Mouse (Mus musculus): ENCODE results near the gene Hmox1. TPM values are rescaled to one million over a fixed set of nuclear protein-coding genes. Genes with fewer than 3 reads are reported as not detected.

The Hmox1 gene
- polyA plus RNA-seq, 1 experiment from 2014 or later = 23.4 TPM

GRCm38 (mm10) chr8:75134603-75135391, 41.4 kb downstream of the Hmox1 start:
- Histone ChIP-seq H3K36me3 (0 out of 2 replicates have a peak, but pooled peaks cover 10% of the 10 kb centered on the region), H3K9ac (no peak overlapping the region), H3K4me2 (replicated peaks) (no peak overlapping the region), H3K4me3 (no peak overlapping the region), H3K4me1 (no peaks in the 10 kb centered on the region), H3K27ac (0 out of 2 replicates have a peak overlapping the region, but pooled peaks have one; percentile 36), H3K27me3 (no peaks in the 10 kb centered on the region), H3K9me3 (no peaks in the 10 kb centered on the region)
- WGBS = 30% methylated on average over 2 of the region's 2 CpGs
- ATAC-seq (ENCODE audit: insufficient number of reproducible peaks, insufficient read depth, low FRiP score, low TSS enrichment) = no peak

GRCm38 (mm10) chr8:75135756-75136155, 42.3 kb downstream of the Hmox1 start:
- no peaks in the 10 kb centered on the region for H3K9me3 ChIP-seq
- no peak overlapping the region for H3K4me2 ChIP-seq (replicated peaks)
- no peaks in the 10 kb centered on the region for H3K27me3 ChIP-seq
- no peaks in the 10 kb centered on the region for H3K4me1 ChIP-seq
- 0 out of 2 replicates have a peak, but pooled peaks cover 3% of the 10 kb centered on the region for H3K36me3 ChIP-seq
- ATAC-seq (ENCODE audit: insufficient number of reproducible peaks, insufficient read depth, low FRiP score, low TSS enrichment) = no peak
- WGBS = 57% methylated on average over 1 of the region's 1 CpGs
- H3K27ac ChIP-seq = no peak overlapping the region
- H3K4me3 ChIP-seq = no peak overlapping the region
- H3K9ac ChIP-seq = no peak overlapping the region

GRCm38 (mm10) chr8:75136256-75136655, 42.8 kb downstream of the Hmox1 start:
- Histone ChIP-seq H3K9ac (no peak overlapping the region), H3K27ac (no peak overlapping the region), H3K36me3 (0 out of 2 replicates have a peak, but pooled peaks cover 3% of the 10 kb centered on the region), H3K4me3 (no peak overlapping the region), H3K4me2 (replicated peaks) (no peak overlapping the region), H3K4me1 (no peaks in the 10 kb centered on the region), H3K27me3 (no peaks in the 10 kb centered on the region), H3K9me3 (no peaks in the 10 kb centered on the region)
- 78% methylated on average over 2 of the region's 2 CpGs for WGBS
- ATAC-seq (ENCODE audit: insufficient number of reproducible peaks, insufficient read depth, low FRiP score, low TSS enrichment) = no peak

GRCm38 (mm10) chr8:75137536-75137935, 44.1 kb downstream of the Hmox1 start:
- H3K4me2 ChIP-seq (replicated peaks) = no peak overlapping the region
- H3K4me3 ChIP-seq = no peak overlapping the region
- no peak overlapping the region for H3K27ac ChIP-seq
- no peaks in the 10 kb centered on the region for H3K36me3 ChIP-seq
- H3K27me3 ChIP-seq = no peaks in the 10 kb centered on the region
- H3K4me1 ChIP-seq = no peaks in the 10 kb centered on the region
- WGBS = 76% methylated on average over 3 of the region's 3 CpGs
- H3K9me3 ChIP-seq = no peaks in the 10 kb centered on the region
- no peak for ATAC-seq (ENCODE audit: insufficient number of reproducible peaks, insufficient read depth, low FRiP score, low TSS enrichment)
- no peak overlapping the region for H3K9ac ChIP-seq

Other genes with a start within 250 kb of the Hmox1 start
- not detected in 2 replicates for gene Isx, start 220.4 kb upstream of the Hmox1 start, polyA plus RNA-seq (2016; fragmentation: Nextera tagmentation; extraction: Ambion mirVana)
- gene Hmgxb4, start 100.3 kb upstream of the Hmox1 start, polyA plus RNA-seq (2016; fragmentation: Nextera tagmentation; extraction: Ambion mirVana) = 46.6 and 50.8 TPM in 2 replicates
- 30.5 and 36.9 TPM in 2 replicates for gene Tom1, start 59.9 kb upstream of the Hmox1 start, polyA plus RNA-seq (2016; fragmentation: Nextera tagmentation; extraction: Ambion mirVana)
- 205 TPM in 2 replicates for gene Mcm5, start 15.9 kb downstream of the Hmox1 start, polyA plus RNA-seq (2016; fragmentation: Nextera tagmentation; extraction: Ambion mirVana)
- 0.41 and 0.84 TPM in 2 replicates for gene Rasd2, start 120.3 kb downstream of the Hmox1 start, polyA plus RNA-seq (2016; fragmentation: Nextera tagmentation; extraction: Ambion mirVana)